Mouse (Mus musculus): ENCODE data around the gene Pdxk. TPM values are rescaled to one million over a fixed set of nuclear protein-coding genes. Genes with fewer than 3 reads are reported as not detected.

Pdxk gene
- polyA plus RNA-seq, 1 experiment from 2014 or later = 10.6 TPM

DNA sequence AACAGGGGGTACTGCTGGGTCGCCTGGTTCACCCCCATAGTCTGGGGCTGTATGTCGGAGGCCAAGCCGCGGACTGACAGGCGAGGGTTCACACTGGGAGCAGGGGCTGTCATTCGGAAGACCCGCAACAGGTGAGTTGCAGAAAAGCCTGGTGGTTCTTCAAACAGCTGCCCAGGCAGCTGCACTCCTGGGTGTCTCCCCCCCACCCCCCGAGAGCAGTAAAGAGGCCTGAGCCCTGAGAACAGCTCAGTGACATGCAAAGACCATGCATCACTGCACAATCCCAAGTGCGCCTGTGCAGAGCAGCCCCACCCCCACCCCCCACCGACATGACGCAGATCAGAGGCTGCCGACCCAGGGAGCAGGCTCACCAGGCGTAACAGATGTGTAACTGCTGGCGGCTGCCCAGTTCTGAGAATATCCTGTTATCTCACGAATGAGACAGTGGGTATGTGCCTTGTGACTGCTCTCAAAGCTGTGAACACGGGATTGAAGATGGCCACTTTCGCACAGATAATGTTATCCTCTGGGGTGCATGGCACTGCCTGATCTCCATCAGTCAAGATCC lies 65.6 kb downstream of the Pdxk start:
- Histone ChIP-seq H3K4me1 (replicated peaks) (peaks cover 11% of the 10 kb centered on the region), H3K9ac (replicated peaks) (no peak overlapping the region; the same call in 1 of the 2 replicates), H3K9me3 (no peaks in the 10 kb centered on the region), H3K27ac (no peak overlapping the region), H3K36me3 (peaks cover 58% of the 10 kb centered on the region), H3K4me2 (no peak overlapping the region), H3K27me3 (no peaks in the 10 kb centered on the region), H3K4me3 (replicated peaks) (no peak overlapping the region)
- ATAC-seq (ENCODE audit: insufficient number of reproducible peaks, insufficient read depth, low FRiP score, low TSS enrichment, low read depth) = 0 out of 2 replicates have a peak, but pooled peaks have one; percentile 40
- 52% methylated on average over 17 of the region's 17 CpGs for WGBS

DNA sequence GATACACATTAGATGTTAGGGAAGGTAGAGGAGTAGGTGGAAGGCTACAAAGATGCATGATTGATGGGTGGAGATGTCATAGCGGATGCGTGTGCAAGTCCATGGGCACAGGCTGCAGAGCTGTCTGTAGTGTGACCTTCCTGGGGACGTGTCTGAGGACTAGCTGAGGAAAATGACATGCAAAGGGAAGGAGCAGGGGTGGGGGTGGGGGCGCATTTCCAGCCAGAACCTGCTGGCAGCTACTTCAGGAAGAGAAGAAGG lies 68.2 kb downstream of the Pdxk start:
- no peaks in the 10 kb centered on the region for H3K9me3 ChIP-seq
- H3K9ac ChIP-seq (replicated peaks) = no peak overlapping the region
- H3K27ac ChIP-seq = no peak overlapping the region
- no peak for ATAC-seq (ENCODE audit: insufficient number of reproducible peaks, insufficient read depth, low FRiP score, low TSS enrichment, low read depth)
- H3K4me1 ChIP-seq (replicated peaks) = peaks cover 14% of the 10 kb centered on the region
- H3K4me3 ChIP-seq (replicated peaks) = no peak overlapping the region
- H3K36me3 ChIP-seq = peaks cover 32% of the 10 kb centered on the region
- peaks cover 14% of the 10 kb centered on the region for H3K27me3 ChIP-seq
- WGBS = 60% methylated on average over 4 of the region's 4 CpGs
- peak overlapping the region; percentile 42 for H3K4me2 ChIP-seq

DNA sequence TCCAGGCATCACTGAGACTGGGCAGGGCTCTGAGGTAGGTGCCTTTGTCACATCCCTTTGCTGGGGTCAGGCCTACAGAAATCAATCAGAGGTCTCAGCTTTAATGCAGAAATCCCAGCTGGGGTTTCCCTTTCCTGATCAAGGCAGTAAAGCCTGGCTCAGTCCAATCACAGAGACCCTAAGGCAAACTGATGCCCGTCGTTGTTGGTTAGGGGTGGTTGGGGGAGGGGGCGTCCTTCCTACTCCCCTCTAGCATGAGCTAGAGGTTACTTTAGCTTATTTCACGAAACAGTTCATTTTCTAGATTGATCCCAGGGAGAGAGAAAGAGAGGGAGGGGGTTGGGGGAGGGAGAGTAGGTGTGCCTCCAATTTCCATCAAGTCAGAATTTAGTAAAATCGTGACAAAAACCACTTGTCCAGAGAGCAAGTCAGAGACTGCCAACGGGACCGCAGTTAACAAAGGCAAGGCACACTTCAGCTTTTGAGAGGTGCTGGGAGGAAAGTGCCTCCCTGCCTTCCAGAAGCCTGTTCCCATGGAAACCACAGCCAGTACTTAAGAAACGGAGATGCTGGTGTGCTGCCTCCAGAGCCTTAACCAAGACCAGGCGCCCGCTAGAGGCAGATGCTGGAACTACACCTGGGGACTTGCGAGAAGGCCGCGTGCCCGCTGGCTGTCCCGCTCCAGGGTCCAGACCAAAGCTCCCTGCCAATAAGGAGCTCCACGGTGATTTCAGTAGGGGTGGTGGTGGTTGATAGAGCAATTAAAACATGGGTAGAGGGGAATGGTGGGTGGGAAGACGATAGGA lies 68.8 kb downstream of the Pdxk start:
- Histone ChIP-seq H3K36me3 (peaks cover 27% of the 10 kb centered on the region), H3K4me2 (peak overlapping the region; percentile 42), H3K27me3 (peaks cover 19% of the 10 kb centered on the region), H3K4me1 (replicated peaks) (peaks cover 14% of the 10 kb centered on the region), H3K9ac (replicated peaks) (no peak overlapping the region), H3K4me3 (replicated peaks) (no peak overlapping the region), H3K27ac (peak overlapping the region; percentile 24), H3K9me3 (no peaks in the 10 kb centered on the region)
- WGBS = 5% methylated on average over 17 of the region's 17 CpGs
- ATAC-seq (ENCODE audit: insufficient number of reproducible peaks, insufficient read depth, low FRiP score, low TSS enrichment, low read depth) = peak; percentile 64

DNA sequence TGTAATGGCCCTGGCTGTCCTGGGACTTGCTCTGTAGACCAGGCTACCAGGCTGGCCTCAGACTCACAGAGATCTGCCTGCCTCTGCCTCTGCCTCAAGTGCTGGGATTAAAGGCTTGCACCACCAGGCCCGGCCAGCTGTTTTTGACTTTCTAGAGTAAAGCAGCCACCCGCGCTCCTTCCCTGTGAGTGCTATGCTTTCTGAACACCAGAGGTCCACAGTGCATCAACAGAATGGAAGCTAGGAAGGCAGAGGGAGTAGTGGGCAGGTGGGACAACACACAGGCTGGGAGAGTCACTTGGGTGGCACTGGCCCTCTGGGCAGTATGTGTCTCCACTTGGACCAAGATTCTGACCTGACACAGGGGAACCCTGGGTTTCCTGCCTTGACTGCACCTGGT lies 69.4 kb downstream of the Pdxk start:
- peaks cover 26% of the 10 kb centered on the region for H3K27me3 ChIP-seq
- 84% methylated on average over 3 of the region's 3 CpGs for WGBS
- ATAC-seq (ENCODE audit: insufficient number of reproducible peaks, insufficient read depth, low FRiP score, low TSS enrichment, low read depth) = no peak
- H3K36me3 ChIP-seq = peaks cover 21% of the 10 kb centered on the region
- H3K9ac ChIP-seq (replicated peaks) = no peak overlapping the region
- H3K4me3 ChIP-seq (replicated peaks) = no peak overlapping the region
- peak overlapping the region; percentile 24; the same call in 1 of the 2 replicates for H3K27ac ChIP-seq
- no peaks in the 10 kb centered on the region for H3K9me3 ChIP-seq
- H3K4me2 ChIP-seq = peak overlapping the region; percentile 42; the same call in 1 of the 2 replicates
- peaks cover 17% of the 10 kb centered on the region for H3K4me1 ChIP-seq (replicated peaks)

DNA sequence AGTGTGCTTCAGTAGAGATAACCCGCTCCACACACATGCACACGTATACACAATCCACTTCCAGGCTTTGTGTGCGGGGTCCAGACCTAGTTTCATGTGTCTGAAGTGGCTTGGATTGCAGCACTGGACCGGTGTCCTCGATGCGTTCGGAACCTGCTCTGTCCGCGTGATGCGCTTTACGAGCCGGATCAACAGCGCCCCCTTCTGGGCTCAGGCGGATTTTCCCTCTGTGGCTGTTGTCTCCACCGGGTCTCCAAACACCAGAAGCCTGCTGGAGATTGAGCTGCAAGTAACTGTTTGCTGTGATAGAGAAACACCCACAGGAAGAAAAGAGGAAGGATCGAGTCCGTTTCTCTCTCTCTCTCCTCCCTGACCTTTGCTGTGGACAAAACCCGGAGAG lies 72.7 kb downstream of the Pdxk start:
- Histone ChIP-seq H3K9me3 (no peaks in the 10 kb centered on the region), H3K4me3 (replicated peaks) (peak overlapping the region; percentile 11; the same call in 1 of the 2 replicates), H3K27ac (no peak overlapping the region), H3K4me1 (replicated peaks) (peaks cover 13% of the 10 kb centered on the region), H3K9ac (replicated peaks) (no peak overlapping the region), H3K36me3 (no peaks in the 10 kb centered on the region), H3K27me3 (peaks cover 42% of the 10 kb centered on the region), H3K4me2 (peak overlapping the region; percentile 5; the same call in 1 of the 2 replicates)
- 4% methylated on average over 18 of the region's 18 CpGs for WGBS
- ATAC-seq (ENCODE audit: insufficient number of reproducible peaks, insufficient read depth, low FRiP score, low TSS enrichment, low read depth) = no peak

DNA sequence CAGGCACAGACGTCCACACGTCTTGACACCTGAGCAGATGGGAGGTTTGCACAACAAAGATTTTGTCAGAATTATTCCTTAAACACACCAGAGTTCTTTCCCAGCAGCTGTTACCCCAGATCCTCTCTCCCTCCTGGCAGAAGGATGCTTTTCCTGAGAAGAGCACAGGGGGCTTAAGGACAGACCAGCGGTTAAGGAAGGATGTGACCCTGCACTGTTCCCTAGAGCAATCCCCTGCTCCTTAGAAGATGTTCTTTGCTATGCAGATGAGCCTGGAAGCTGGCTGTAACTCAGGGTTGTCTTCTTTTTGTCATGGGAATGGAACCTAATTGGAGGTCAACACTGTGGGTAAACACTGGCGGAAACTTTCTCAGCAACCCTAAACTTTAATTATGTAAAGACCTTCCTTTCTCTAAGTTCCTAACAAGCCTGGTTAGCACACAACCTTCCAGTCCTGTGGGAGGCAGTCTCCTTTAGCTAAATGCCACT lies 73.7 kb downstream of the Pdxk start:
- 15% methylated on average over 4 of the region's 4 CpGs for WGBS
- Histone ChIP-seq H3K4me2 (no peak overlapping the region), H3K9ac (replicated peaks) (no peak overlapping the region), H3K27ac (no peak overlapping the region), H3K4me1 (replicated peaks) (peaks cover 12% of the 10 kb centered on the region), H3K36me3 (no peaks in the 10 kb centered on the region), H3K27me3 (peaks cover 42% of the 10 kb centered on the region), H3K4me3 (replicated peaks) (no peak overlapping the region), H3K9me3 (no peaks in the 10 kb centered on the region)
- no peak for ATAC-seq (ENCODE audit: insufficient number of reproducible peaks, insufficient read depth, low FRiP score, low TSS enrichment, low read depth)

DNA sequence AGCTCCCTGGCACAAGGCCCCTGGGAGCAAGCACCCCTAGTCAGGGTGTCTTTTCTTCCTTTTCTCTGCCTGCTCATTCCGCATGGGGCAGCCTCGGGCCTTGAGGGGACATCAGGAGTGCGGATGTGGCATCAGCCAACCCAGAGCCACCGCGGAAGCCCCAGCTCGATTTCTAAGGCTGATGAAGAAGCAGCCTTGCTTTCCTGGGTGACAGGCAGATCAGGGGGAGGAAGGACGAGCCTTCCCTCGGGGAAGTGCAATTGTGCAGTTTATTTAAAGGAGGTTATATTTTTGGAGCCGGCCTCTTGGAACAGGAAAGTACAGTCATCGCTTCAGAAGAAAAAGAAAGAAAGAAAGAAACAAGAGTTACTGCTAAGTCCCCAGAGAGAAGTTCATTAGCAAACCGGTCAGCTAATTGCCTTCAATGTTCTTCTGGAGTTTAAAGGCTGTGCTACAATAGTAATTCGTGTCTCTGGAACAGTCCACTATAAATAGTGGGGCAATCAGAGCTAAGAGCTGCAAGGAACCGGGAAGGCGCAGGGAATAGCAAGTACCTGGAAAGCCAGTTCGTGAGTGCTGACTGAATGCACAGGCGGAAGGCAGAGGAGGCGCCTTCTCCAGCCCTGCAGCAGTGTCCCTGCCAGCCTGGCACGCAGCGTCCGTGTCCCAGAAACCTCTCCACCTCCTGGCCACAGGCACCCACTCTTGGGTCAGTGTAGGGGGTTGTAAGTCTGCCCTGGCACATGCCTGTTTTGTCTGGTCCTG lies 76.4 kb downstream of the Pdxk start:
- no peak for ATAC-seq (ENCODE audit: insufficient number of reproducible peaks, insufficient read depth, low FRiP score, low TSS enrichment, low read depth)
- Histone ChIP-seq H3K36me3 (no peaks in the 10 kb centered on the region), H3K9me3 (no peaks in the 10 kb centered on the region), H3K27me3 (peaks cover 42% of the 10 kb centered on the region), H3K27ac (no peak overlapping the region), H3K9ac (replicated peaks) (peak overlapping the region; percentile 34; the same call in 1 of the 2 replicates), H3K4me2 (no peak overlapping the region), H3K4me1 (replicated peaks) (peaks cover 6% of the 10 kb centered on the region; the same call in 1 of the 2 replicates), H3K4me3 (replicated peaks) (no peak overlapping the region)
- 54% methylated on average over 20 of the region's 20 CpGs for WGBS

Small RNA genes within 50 kb of the gene (microRNA-seq; reads per million reads assigned to microRNA genes)
- gene Mir6410 (not detected), gene Mir6907 (0.70 reads per million), gene Mir6908 (0.93 reads per million)

Other genes starting within 250 kb of the Pdxk start
- 17.0 and 18.8 TPM in 2 replicates for gene Trappc10, start 220.3 kb downstream of the Pdxk start, polyA plus RNA-seq (2016; fragmentation: Nextera tagmentation; extraction: Ambion mirVana)
- 48.7 and 52.7 TPM in 2 replicates for gene Agpat3, start 112.5 kb downstream of the Pdxk start, polyA plus RNA-seq (2016; fragmentation: Nextera tagmentation; extraction: Ambion mirVana)
- 330 and 340 TPM in 2 replicates for gene Rrp1, start 51.9 kb downstream of the Pdxk start, polyA plus RNA-seq (2016; fragmentation: Nextera tagmentation; extraction: Ambion mirVana)
- gene Cstb, start 39.3 kb downstream of the Pdxk start, polyA plus RNA-seq (2016; fragmentation: Nextera tagmentation; extraction: Ambion mirVana) = 192 and 204 TPM in 2 replicates
- not detected in 2 replicates for gene Olfr1358, start 52.5 kb upstream of the Pdxk start, polyA plus RNA-seq (2016; fragmentation: Nextera tagmentation; extraction: Ambion mirVana)
- gene Ilvbl, start 109.4 kb upstream of the Pdxk start, polyA plus RNA-seq (2016; fragmentation: Nextera tagmentation; extraction: Ambion mirVana) = 49.0 and 49.2 TPM in 2 replicates
- 19.0 and 19.7 TPM in 2 replicates for gene Syde1, start 127.0 kb upstream of the Pdxk start, polyA plus RNA-seq (2016; fragmentation: Nextera tagmentation; extraction: Ambion mirVana)
- gene Olfr1357, start 153.1 kb upstream of the Pdxk start, polyA plus RNA-seq (2016; fragmentation: Nextera tagmentation; extraction: Ambion mirVana) = not detected in 2 replicates

Data from limb, embryonic 12.5 days (tissue).